Mouse (Mus musculus) neural tube, embryonic 15.5 days (tissue): ENCODE measurements around the gene 0610009B22Rik. TPM values are rescaled to one million over a fixed set of nuclear protein-coding genes. Genes with fewer than 3 reads are reported as not detected.
A peak's percentile ranks its signal among the peaks of the same experiment; 100 is the strongest.
"Not testable (repeated sequence)": the region's sequence is repeated elsewhere in the genome, so short reads cannot be mapped to it uniquely, and the experiment has no call there.

Experiments
- ATAC-seq: fragments of 200-750 bp; cut with Nextera tagmentation; 2 replicates; pipeline ENCODE4 v1.8.0; 2017; ENCODE audit warnings: mild to moderate bottlenecking, moderate TSS enrichment, moderate library complexity; ENCODE audit not compliant: low FRiP score
- H3K27ac ChIP-seq: fragments of 300-500 bp; sonication (generic); replicated peaks from 2 replicates; pipeline ENCODE4 v1.5.1; 2015; ENCODE audit warnings: mild to moderate bottlenecking, inconsistent platforms
- H3K27me3 ChIP-seq: fragments of 300-500 bp; sonication (generic); replicated peaks from 2 replicates; pipeline ENCODE4 v1.6.1; 2015; ENCODE audit warnings: inconsistent platforms
- H3K36me3 ChIP-seq: fragments of 300-500 bp; sonication (generic); 2 replicates; pipeline ENCODE4 v1.6.1; 2015; ENCODE audit warnings: inconsistent platforms
- H3K4me1 ChIP-seq: fragments of 300-500 bp; sonication (generic); 2 replicates; pipeline ENCODE4 v1.6.1; 2015; ENCODE audit warnings: inconsistent platforms
- H3K4me2 ChIP-seq: fragments of 300-500 bp; sonication (generic); 2 replicates; pipeline ENCODE4 v1.6.1; 2015; ENCODE audit warnings: inconsistent platforms, mild to moderate bottlenecking, moderate library complexity
- H3K4me3 ChIP-seq: fragments of 300-500 bp; sonication (generic); replicated peaks from 2 replicates; pipeline ENCODE4 v1.5.1; 2015; ENCODE audit warnings: mild to moderate bottlenecking, inconsistent platforms
- H3K9ac ChIP-seq: fragments of 300-500 bp; sonication (generic); replicated peaks from 2 replicates; pipeline ENCODE4 v1.6.1; 2015; ENCODE audit warnings: mild to moderate bottlenecking, inconsistent platforms
- H3K9me3 ChIP-seq: fragments of 300-500 bp; sonication (generic); replicated peaks from 2 replicates; pipeline ENCODE4 v1.6.1; 2016; ENCODE audit warnings: inconsistent platforms
- WGBS: fragments of 180-500 bp; shearing (Covaris S2); methylation state at CpG from one replicate; pipeline ENCODE4 v1.1.7; 2015; ENCODE audit warnings: mixed read lengths; 5-methylcytosine and 5-hydroxymethylcytosine counted together
- polyA plus RNA-seq: library from polyadenylated mRNA; unstranded; fragments of >200 nt; fragmentation: Nextera tagmentation; extraction: Ambion mirVana; gene quantifications from 2 replicates; pipeline ENCODE4 v1.2.1, GENCODE M21; 2015

The 0610009B22Rik gene
- polyA plus RNA-seq, result 105 and 111 TPM in 2 replicates

- H3K4me1 ChIP-seq, result peaks cover 17% of the 10 kb centered on the region
- H3K4me3 ChIP-seq, result peak within 1 kb of the TSS; percentile 72
- peak within 1 kb of the TSS; percentile 78 for H3K9ac ChIP-seq
- H3K4me2 ChIP-seq, result peak within 1 kb of the TSS; percentile 75
- no peaks in the 10 kb centered on the region for H3K9me3 ChIP-seq
- peaks cover 10% of the 10 kb centered on the region for H3K36me3 ChIP-seq
- no peaks in the 10 kb centered on the region for H3K27me3 ChIP-seq
- ATAC-seq, result peak; percentile 99
- WGBS, result under 1% methylated on average over 60 of the region's 60 CpGs
- peak within 1 kb of the TSS; percentile 100 for H3K27ac ChIP-seq
Observed at GRCm38 (mm10) chr11:51688330-51689328, at the start of gene 0610009B22Rik. Gene 0610009B22Rik (minus strand): TSS chr11:51688874.

GRCm38 (mm10) chr11:51734218-51734617 is 45.5 kb upstream of the 0610009B22Rik start:
- H3K4me2 ChIP-seq, H3K27ac ChIP-seq, H3K4me3 ChIP-seq, H3K9me3 ChIP-seq, H3K9ac ChIP-seq, ATAC-seq, H3K27me3 ChIP-seq, H3K4me1 ChIP-seq: not testable (repeated sequence)
- WGBS, result 96% methylated on average over 13 of the region's 13 CpGs
- H3K36me3 ChIP-seq, result peaks cover 44% of the 10 kb centered on the region

DNA sequence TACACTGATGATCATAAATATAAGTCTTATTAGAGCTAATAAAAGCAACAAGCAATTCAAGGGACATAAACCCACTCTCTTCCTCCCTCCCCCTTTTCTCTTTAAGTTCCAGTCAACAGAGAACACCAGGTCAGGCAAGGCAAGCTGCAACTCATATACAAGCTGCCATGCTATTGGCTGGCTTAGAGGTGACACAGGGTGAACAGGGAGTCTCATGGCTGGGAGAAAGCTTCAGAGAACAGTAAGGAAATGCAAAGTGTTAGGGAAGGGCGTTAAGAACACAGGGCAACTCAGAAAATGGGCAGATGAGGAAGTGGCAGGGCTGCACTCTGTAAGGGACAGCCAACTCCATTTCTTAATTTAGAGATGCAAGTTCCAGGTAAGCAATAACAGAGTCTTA is 44.2 kb upstream of the 0610009B22Rik start:
- H3K27ac ChIP-seq, result no peak overlapping the region
- H3K27me3 ChIP-seq, result no peaks in the 10 kb centered on the region
- no peaks in the 10 kb centered on the region for H3K9me3 ChIP-seq
- H3K36me3 ChIP-seq, result peaks cover 46% of the 10 kb centered on the region
- ATAC-seq, result no peak
- no peak overlapping the region for H3K4me3 ChIP-seq
- H3K4me2 ChIP-seq, result no peak overlapping the region
- no peak overlapping the region for H3K9ac ChIP-seq
- WGBS, result 88% methylated on average over 1 of the region's 1 CpGs
- H3K4me1 ChIP-seq, result no peaks in the 10 kb centered on the region

- Histone ChIP-seq H3K27me3 (no peaks in the 10 kb centered on the region), H3K27ac (no peak overlapping the region), H3K4me3 (no peak overlapping the region), H3K36me3 (peaks cover 78% of the 10 kb centered on the region), H3K4me1 (no peaks in the 10 kb centered on the region), H3K9ac (no peak overlapping the region), H3K4me2 (no peak overlapping the region), H3K9me3 (no peaks in the 10 kb centered on the region)
- 95% methylated on average over 11 of the region's 11 CpGs for WGBS
- no peak for ATAC-seq
Observed at GRCm38 (mm10) chr11:51721066-51721465, 32.4 kb upstream of the 0610009B22Rik start.

- no peak overlapping the region for H3K27ac ChIP-seq
- WGBS, result 92% methylated on average over 13 of the region's 13 CpGs
- no peak overlapping the region for H3K4me2 ChIP-seq
- no peak for ATAC-seq
- H3K36me3 ChIP-seq, result peaks cover 78% of the 10 kb centered on the region
- no peaks in the 10 kb centered on the region for H3K27me3 ChIP-seq
- H3K4me3 ChIP-seq, result no peak overlapping the region
- H3K9me3 ChIP-seq, result no peaks in the 10 kb centered on the region
- H3K9ac ChIP-seq, result no peak overlapping the region
- no peaks in the 10 kb centered on the region for H3K4me1 ChIP-seq
Observed at GRCm38 (mm10) chr11:51707080-51707479, 18.4 kb upstream of the 0610009B22Rik start.

GRCm38 (mm10) chr11:51706451-51706850 is 17.8 kb upstream of the 0610009B22Rik start:
- 97% methylated on average over 10 of the region's 10 CpGs for WGBS
- Histone ChIP-seq H3K36me3 (peaks cover 78% of the 10 kb centered on the region), H3K4me1 (no peaks in the 10 kb centered on the region), H3K27me3 (no peaks in the 10 kb centered on the region), H3K27ac (no peak overlapping the region), H3K9ac (no peak overlapping the region), H3K4me3 (no peak overlapping the region), H3K9me3 (no peaks in the 10 kb centered on the region), H3K4me2 (no peak overlapping the region)
- no peak for ATAC-seq

- peaks cover 82% of the 10 kb centered on the region for H3K36me3 ChIP-seq
- H3K9ac ChIP-seq, result no peak overlapping the region
- no peak for ATAC-seq
- no peak overlapping the region for H3K4me2 ChIP-seq
- 71% methylated on average over 10 of the region's 10 CpGs for WGBS
- H3K9me3 ChIP-seq, result no peaks in the 10 kb centered on the region
- H3K4me3 ChIP-seq, result no peak overlapping the region
- H3K27ac ChIP-seq, result no peak overlapping the region
- no peaks in the 10 kb centered on the region for H3K4me1 ChIP-seq
- H3K27me3 ChIP-seq, result no peaks in the 10 kb centered on the region
Observed at GRCm38 (mm10) chr11:51703379-51703998, 14.8 kb upstream of the 0610009B22Rik start.

- Histone ChIP-seq H3K9me3 (no peaks in the 10 kb centered on the region), H3K36me3 (peaks cover 83% of the 10 kb centered on the region), H3K27ac (no peak overlapping the region), H3K27me3 (no peaks in the 10 kb centered on the region), H3K9ac (no peak overlapping the region), H3K4me2 (no peak overlapping the region), H3K4me1 (no peaks in the 10 kb centered on the region), H3K4me3 (no peak overlapping the region)
- WGBS, result 83% methylated on average over 3 of the region's 3 CpGs
- no peak for ATAC-seq
Observed at GRCm38 (mm10) chr11:51702831-51703230, 14.2 kb upstream of the 0610009B22Rik start.

- Histone ChIP-seq H3K9me3 (no peaks in the 10 kb centered on the region), H3K36me3 (peaks cover 51% of the 10 kb centered on the region)
- WGBS, result 97% methylated on average over 3 of the region's 3 CpGs
Observed at GRCm38 (mm10) chr11:51694984-51695383, 6.3 kb upstream of the 0610009B22Rik start.

GRCm38 (mm10) chr11:51690597-51690996 is 1.9 kb upstream of the 0610009B22Rik start:
- not testable (repeated sequence) for ATAC-seq, H3K9me3 ChIP-seq, H3K27me3 ChIP-seq, H3K4me3 ChIP-seq, H3K27ac ChIP-seq, H3K9ac ChIP-seq, H3K4me2 ChIP-seq
- H3K36me3 ChIP-seq, result peaks cover 15% of the 10 kb centered on the region
- H3K4me1 ChIP-seq, result peaks cover 17% of the 10 kb centered on the region
- 100% methylated on average over 1 of the region's 3 CpGs for whole genome bisulfite sequencing

More at GRCm38 (mm10) chr11:51694984-51695383, 6.3 kb upstream of the 0610009B22Rik start:
- no peak overlapping the region for H3K4me3 ChIP-seq
- no peak overlapping the region for H3K27ac ChIP-seq
- H3K4me2 ChIP-seq, result no peak overlapping the region
- no peak overlapping the region for H3K9ac ChIP-seq
- no peaks in the 10 kb centered on the region for H3K27me3 ChIP-seq
- no peaks in the 10 kb centered on the region for H3K4me1 ChIP-seq
- no peak for ATAC-seq

GRCm38 (mm10) chr11:51689343-51689742 is 669 bp upstream of the 0610009B22Rik start:
- Histone ChIP-seq H3K9me3 (no peaks in the 10 kb centered on the region), H3K4me1 (peaks cover 17% of the 10 kb centered on the region), H3K27ac (peak overlapping the region; percentile 100), H3K36me3 (peaks cover 10% of the 10 kb centered on the region), H3K4me2 (peak overlapping the region; percentile 68), H3K27me3 (no peaks in the 10 kb centered on the region), H3K9ac (peak overlapping the region; percentile 78), H3K4me3 (peak overlapping the region; percentile 72)
- ATAC-seq, result no peak
- WGBS, result 20% methylated on average over 6 of the region's 6 CpGs
